Mouse (Mus musculus) heart, embryonic 11.5 days (tissue): ENCODE measurements at regions not wholly inside any gene's neighbourhood (a gene's known extent, or its start where the extent isn't known, plus 50 kb on each side); places are given as distances from the start of the nearest gene placed in this dataset.
"Not testable (repeated sequence)": the region's sequence is repeated elsewhere in the genome, so short reads cannot be mapped to it uniquely, and the experiment has no call there.

Source experiments
- ATAC-seq: fragments of 200-750 bp; cut with Nextera tagmentation; replicated peaks from 2 replicates; pipeline ENCODE4 v1.8.0; 2017; ENCODE audit warnings: moderate library complexity; ENCODE audit not compliant: insufficient number of reproducible peaks, low FRiP score, low TSS enrichment
- H3K27ac ChIP-seq: fragments of 300-500 bp; sonication (generic); 2 replicates; pipeline ENCODE4 v1.5.1; 2014; ENCODE audit warnings: mild to moderate bottlenecking, low read depth, low read length
- H3K27me3 ChIP-seq: fragments of 300-500 bp; sonication (generic); 2 replicates; pipeline ENCODE4 v1.6.1; 2014; ENCODE audit warnings: mild to moderate bottlenecking, low read length, mixed read lengths; ENCODE audit not compliant: control insufficient read depth, insufficient read depth
- H3K36me3 ChIP-seq: fragments of 300-500 bp; sonication (generic); 2 replicates; pipeline ENCODE4 v1.6.1; 2014; ENCODE audit warnings: mild to moderate bottlenecking, low read length, moderate library complexity, mixed read lengths; ENCODE audit not compliant: control insufficient read depth, insufficient read depth
- H3K4me1 ChIP-seq: fragments of 300-500 bp; sonication (generic); 2 replicates; pipeline ENCODE4 v1.6.1; 2014; ENCODE audit warnings: low read length; ENCODE audit not compliant: control insufficient read depth, insufficient read depth
- H3K4me2 ChIP-seq: fragments of 300-500 bp; sonication (generic); 2 replicates; pipeline ENCODE4 v1.6.1; 2014; ENCODE audit warnings: mild to moderate bottlenecking, moderate library complexity
- H3K4me3 ChIP-seq: fragments of 300-500 bp; sonication (generic); 2 replicates; pipeline ENCODE4 v1.5.1; 2014; ENCODE audit warnings: low read depth, low read length
- H3K9ac ChIP-seq: fragments of 300-500 bp; sonication (generic); 2 replicates; pipeline ENCODE4 v1.6.1; 2014; ENCODE audit warnings: mild to moderate bottlenecking, low read depth, low read length, moderate library complexity
- H3K9me3 ChIP-seq: fragments of 300-500 bp; sonication (generic); replicated peaks from 2 replicates; pipeline ENCODE4 v1.6.1; 2016; ENCODE audit warnings: low read length; ENCODE audit not compliant: control insufficient read depth
- WGBS: fragments of 180-500 bp; shearing (Covaris S2); extraction: QIAGEN DNeasy Blood & Tissue Kit; methylation state at CpG from one replicate; pipeline ENCODE4 v1.1.7; 2014; ENCODE audit not compliant: insufficient replicate concordance; 5-methylcytosine and 5-hydroxymethylcytosine counted together

- Histone ChIP-seq H3K27ac (no peak overlapping the region), H3K9ac (no peak overlapping the region), H3K36me3 (no peaks in the 10 kb centered on the region), H3K9me3 (no peaks in the 10 kb centered on the region), H3K27me3 (no peaks in the 10 kb centered on the region), H3K4me1 (no peaks in the 10 kb centered on the region), H3K4me2 (no peak overlapping the region), H3K4me3 (no peak overlapping the region)
- ATAC-seq: no peak
Measured at GRCm38 (mm10) chr6:37775151-37775550, 95.5 kb upstream of the Trim24 start.

GRCm38 (mm10) chr6:37779893-37780292, 90.7 kb upstream of the Trim24 start:
- Histone ChIP-seq H3K27ac (no peak overlapping the region), H3K4me3 (no peak overlapping the region), H3K27me3 (no peaks in the 10 kb centered on the region), H3K4me2 (no peak overlapping the region), H3K9me3 (no peaks in the 10 kb centered on the region), H3K9ac (no peak overlapping the region), H3K36me3 (no peaks in the 10 kb centered on the region), H3K4me1 (no peaks in the 10 kb centered on the region)
- ATAC-seq: no peak

- H3K4me2 ChIP-seq: no peak overlapping the region
- no peak for ATAC-seq
Measured at GRCm38 (mm10) chr6:37781894-37782293, 88.7 kb upstream of the Trim24 start.

GRCm38 (mm10) chr6:37785280-37785679, 85.3 kb upstream of the Trim24 start:
- 82% methylated on average over 3 of the region's 3 CpGs for WGBS
- H3K36me3 ChIP-seq, H3K9ac ChIP-seq, H3K27ac ChIP-seq, H3K4me1 ChIP-seq, H3K9me3 ChIP-seq, H3K27me3 ChIP-seq, ATAC-seq, H3K4me3 ChIP-seq, H3K4me2 ChIP-seq: not testable (repeated sequence)

More at GRCm38 (mm10) chr6:37781894-37782293, 88.7 kb upstream of the Trim24 start:
- Histone ChIP-seq H3K36me3 (no peaks in the 10 kb centered on the region), H3K27ac (no peak overlapping the region), H3K27me3 (no peaks in the 10 kb centered on the region), H3K4me3 (no peak overlapping the region), H3K4me1 (no peaks in the 10 kb centered on the region), H3K9ac (no peak overlapping the region), H3K9me3 (no peaks in the 10 kb centered on the region)

GRCm38 (mm10) chr6:37785741-37786140, 84.9 kb upstream of the Trim24 start:
- no peak overlapping the region for H3K27ac ChIP-seq
- H3K9ac ChIP-seq: no peak overlapping the region
- H3K4me3 ChIP-seq: no peak overlapping the region
- H3K4me1 ChIP-seq: no peaks in the 10 kb centered on the region
- H3K4me2 ChIP-seq: no peak overlapping the region
- H3K27me3 ChIP-seq: no peaks in the 10 kb centered on the region
- 84% methylated on average over 7 of the region's 7 CpGs for WGBS
- ATAC-seq: no peak
- H3K9me3 ChIP-seq: no peaks in the 10 kb centered on the region
- H3K36me3 ChIP-seq: no peaks in the 10 kb centered on the region

GRCm38 (mm10) chr6:37787858-37788257, 82.8 kb upstream of the Trim24 start:
- not testable (repeated sequence) for H3K4me2 ChIP-seq, H3K4me3 ChIP-seq, H3K9ac ChIP-seq, H3K36me3 ChIP-seq, H3K27me3 ChIP-seq, H3K27ac ChIP-seq, H3K4me1 ChIP-seq, H3K9me3 ChIP-seq, ATAC-seq
- WGBS: 76% methylated on average over 4 of the region's 8 CpGs

- WGBS: 71% methylated on average over 1 of the region's 1 CpGs
- no peaks in the 10 kb centered on the region for H3K9me3 ChIP-seq
- no peak for ATAC-seq
Measured at GRCm38 (mm10) chr6:37790878-37791277, 79.7 kb upstream of the Trim24 start.

GRCm38 (mm10) chr6:37794211-37794610, 76.4 kb upstream of the Trim24 start:
- no peak overlapping the region for H3K4me3 ChIP-seq
- no peaks in the 10 kb centered on the region for H3K27me3 ChIP-seq
- no peaks in the 10 kb centered on the region for H3K36me3 ChIP-seq
- WGBS: 71% methylated on average over 4 of the region's 4 CpGs
- no peak overlapping the region for H3K9ac ChIP-seq
- no peaks in the 10 kb centered on the region for H3K9me3 ChIP-seq
- no peak for ATAC-seq
- H3K27ac ChIP-seq: no peak overlapping the region
- no peaks in the 10 kb centered on the region for H3K4me1 ChIP-seq
- H3K4me2 ChIP-seq: no peak overlapping the region

More at GRCm38 (mm10) chr6:37790878-37791277, 79.7 kb upstream of the Trim24 start:
- no peaks in the 10 kb centered on the region for H3K36me3 ChIP-seq
- H3K4me2 ChIP-seq: no peak overlapping the region
- H3K4me1 ChIP-seq: no peaks in the 10 kb centered on the region
- H3K9ac ChIP-seq: no peak overlapping the region
- H3K4me3 ChIP-seq: no peak overlapping the region
- no peaks in the 10 kb centered on the region for H3K27me3 ChIP-seq
- H3K27ac ChIP-seq: no peak overlapping the region

GRCm38 (mm10) chr6:37795001-37795400, 75.6 kb upstream of the Trim24 start:
- Histone ChIP-seq H3K9me3 (no peaks in the 10 kb centered on the region), H3K27me3 (no peaks in the 10 kb centered on the region), H3K27ac (no peak overlapping the region), H3K4me1 (no peaks in the 10 kb centered on the region), H3K36me3 (no peaks in the 10 kb centered on the region), H3K4me3 (no peak overlapping the region), H3K9ac (no peak overlapping the region), H3K4me2 (no peak overlapping the region)
- ATAC-seq: no peak
